Mouse (Mus musculus) left cerebral cortex, postnatal 14 days (tissue): ENCODE measurements around the gene Engase. TPM values are rescaled to one million over a fixed set of nuclear protein-coding genes. Genes with fewer than 3 reads are reported as not detected.

Source experiments
- DNase-seq, 2 experiments: peaks; one replicate each; pipeline ENCODE4 v3.0.0; 2021 to 2022; ENCODE audit warnings: low spot score in 2 of 2, mixed read lengths in 1 of 2
- intact Hi-C: fragments of 180-260 bp; cut with DNase I; formaldehyde crosslinking; loops from one replicate; pipeline ENCODE4 v1.15.1; 2025
- total RNA-seq, 2 experiments: library from RNA; stranded (reverse); gene quantifications; 2 replicates each; pipeline ENCODE4 v1.2.3; 2021

Gene Engase
- total RNA-seq, 2 experiments from 2014 or later: 13.3 to 13.6 TPM

DNA sequence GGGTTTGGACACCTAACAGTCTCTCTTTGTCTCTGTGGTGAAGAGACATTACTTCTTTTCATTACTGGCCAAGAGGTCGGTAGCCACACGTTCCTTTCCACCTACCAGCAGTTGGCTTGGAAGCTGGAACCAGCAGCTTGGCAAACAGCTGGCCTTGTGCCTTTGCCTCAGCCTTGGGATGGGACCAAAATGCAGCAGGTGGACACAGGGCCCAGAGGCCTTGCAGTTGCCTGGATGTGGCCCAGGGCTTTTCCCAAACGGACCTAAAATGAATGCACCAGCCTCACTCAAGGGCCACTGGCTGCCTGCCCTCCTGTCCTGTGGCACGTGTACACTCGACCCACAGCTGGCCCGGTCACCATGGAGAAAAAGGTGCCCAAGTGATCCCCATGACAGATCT, 25.4 kb upstream of the Engase start:
- intact Hi-C loops: loop anchor here (10.0 kb wide), 1 partner anchor 534 kb away; the partner anchor contains the start of gene Enpp7
- DNase-seq: no peak

- intact Hi-C loops: loop anchor here (10.0 kb wide), 1 partner anchor 532 kb away; the partner anchor contains the start of gene Enpp7
- no peak for DNase-seq
Observed at GRCm38 (mm10) chr11:118452955-118453354, 23.7 kb upstream of the Engase start.

DNA sequence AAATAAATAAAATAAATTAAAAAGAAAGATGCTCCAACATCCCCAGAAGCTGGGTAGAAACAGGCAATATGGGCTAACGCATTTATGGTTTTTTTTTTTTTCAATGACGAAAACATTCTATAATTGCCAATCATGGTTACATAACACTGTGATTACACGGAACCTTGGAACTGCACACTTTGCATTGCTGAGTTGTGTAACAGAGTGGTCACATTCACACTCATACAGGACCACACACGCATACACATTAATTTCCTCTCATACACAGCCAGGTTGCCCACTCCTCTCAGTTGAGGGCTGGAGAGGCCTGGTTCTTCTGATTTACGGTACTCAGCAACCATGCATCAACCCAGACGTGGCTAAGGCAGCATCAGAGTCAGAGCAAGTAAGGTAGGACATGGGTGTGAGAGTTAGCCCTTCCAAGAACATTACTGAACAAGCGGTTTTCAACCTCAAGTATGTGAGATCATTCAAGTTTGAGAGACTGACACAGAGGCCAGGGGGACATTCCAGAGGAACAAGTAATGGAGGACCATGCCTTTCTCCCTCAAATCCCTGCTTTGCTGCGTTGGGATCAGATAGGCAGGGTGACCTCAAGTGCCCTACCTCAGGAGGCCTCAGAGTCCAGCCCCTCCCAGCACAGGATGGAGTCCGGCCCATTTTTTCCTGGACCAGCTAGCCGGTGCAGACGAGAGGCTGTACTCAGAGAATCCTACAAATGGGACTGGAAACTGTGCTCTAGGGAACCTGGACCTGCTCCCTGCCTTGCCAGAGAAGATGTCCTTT, 22.6 kb upstream of the Engase start:
- intact Hi-C loops: loop anchor here (10.0 kb wide), 1 partner anchor 531 kb away; the partner anchor contains the start of gene Enpp7
- DNase-seq: no peak

DNA sequence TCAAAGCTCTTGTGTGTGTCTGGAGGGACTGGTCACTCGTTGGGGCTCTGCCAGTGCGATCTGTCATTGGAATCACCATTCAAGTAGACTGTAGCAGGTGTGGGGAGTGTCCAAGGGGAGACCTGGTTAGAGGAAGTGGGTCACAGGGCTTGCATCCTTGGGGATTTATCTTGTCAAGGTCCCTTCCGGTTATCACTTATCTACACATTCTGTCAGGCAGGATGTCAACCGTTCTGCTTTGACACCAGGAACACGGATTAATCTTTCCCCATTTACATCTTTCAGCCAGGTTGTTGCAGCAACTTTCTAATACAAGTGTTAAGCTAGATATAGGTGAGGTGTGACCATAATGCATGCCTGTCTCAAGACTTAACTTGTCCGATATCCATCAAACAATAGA, 20.8 kb upstream of the Engase start:
- intact Hi-C loops: loop anchor here (10.0 kb wide), 1 partner anchor 529 kb away; the partner anchor contains the start of gene Enpp7
- no peak for DNase-seq

- DNase-seq: peak; percentile 68 to 83
- intact Hi-C loops: loop anchor here (10.0 kb wide), 1 partner anchor 528 kb away; the partner anchor contains the start of gene Enpp7
Observed at GRCm38 (mm10) chr11:118456937-118457336, 19.7 kb upstream of the Engase start.

- DNase-seq: no peak
- intact Hi-C loops: loop anchor here (10.0 kb wide), 1 partner anchor 526 kb away; the partner anchor contains the start of gene Enpp7
Observed at GRCm38 (mm10) chr11:118459051-118459450, 17.6 kb upstream of the Engase start.

DNA sequence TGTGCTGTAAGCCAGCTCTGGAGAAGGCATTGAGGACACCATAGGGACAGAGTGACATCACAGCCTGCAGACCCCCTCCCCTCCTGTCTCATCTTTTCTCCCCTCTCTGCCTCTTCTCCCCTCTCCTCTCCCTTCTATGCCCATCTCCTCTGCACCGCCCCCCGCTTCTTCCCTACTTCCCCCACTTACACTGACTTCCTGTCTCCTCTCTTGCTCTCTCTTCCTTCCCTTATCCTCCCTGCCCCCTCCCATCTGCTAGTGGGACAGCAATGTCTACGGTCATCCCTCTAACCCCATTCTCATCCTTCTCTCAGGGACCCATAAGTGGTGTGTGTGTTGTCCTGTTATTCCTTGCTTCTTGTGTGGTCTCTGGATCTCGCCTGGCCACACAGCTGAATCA, 17.1 kb upstream of the Engase start:
- no peak for DNase-seq
- intact Hi-C loops: loop anchor here (10.0 kb wide), 1 partner anchor 525 kb away; the partner anchor contains the start of gene Enpp7

DNA sequence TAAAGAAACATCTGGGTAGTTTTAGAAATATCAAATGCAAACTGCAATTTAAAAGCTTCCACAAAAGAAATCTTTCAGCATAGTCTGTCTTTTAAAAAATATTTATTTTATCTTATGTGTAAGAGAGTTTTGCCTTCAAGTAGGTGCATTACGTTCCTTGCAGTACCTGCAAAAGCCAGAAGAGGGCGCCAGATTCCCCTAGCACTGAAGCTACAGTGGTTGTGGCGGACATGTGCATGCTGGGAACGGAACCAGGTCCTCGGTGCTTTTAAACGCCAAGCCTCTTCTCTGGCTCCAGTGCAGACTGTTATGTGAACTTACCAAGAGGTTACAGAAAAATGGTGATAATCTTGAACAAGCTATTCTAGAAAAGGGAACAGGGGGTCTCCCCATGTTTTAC, 16.3 kb upstream of the Engase start:
- intact Hi-C loops: no loop called here
- DNase-seq: no peak

- DNase-seq: no peak
- intact Hi-C loops: no loop called here
Observed at GRCm38 (mm10) chr11:118467441-118468035, 9.1 kb upstream of the Engase start.

GRCm38 (mm10) chr11:118469509-118470160, 7.0 kb upstream of the Engase start:
- intact Hi-C loops: no loop called here

DNA sequence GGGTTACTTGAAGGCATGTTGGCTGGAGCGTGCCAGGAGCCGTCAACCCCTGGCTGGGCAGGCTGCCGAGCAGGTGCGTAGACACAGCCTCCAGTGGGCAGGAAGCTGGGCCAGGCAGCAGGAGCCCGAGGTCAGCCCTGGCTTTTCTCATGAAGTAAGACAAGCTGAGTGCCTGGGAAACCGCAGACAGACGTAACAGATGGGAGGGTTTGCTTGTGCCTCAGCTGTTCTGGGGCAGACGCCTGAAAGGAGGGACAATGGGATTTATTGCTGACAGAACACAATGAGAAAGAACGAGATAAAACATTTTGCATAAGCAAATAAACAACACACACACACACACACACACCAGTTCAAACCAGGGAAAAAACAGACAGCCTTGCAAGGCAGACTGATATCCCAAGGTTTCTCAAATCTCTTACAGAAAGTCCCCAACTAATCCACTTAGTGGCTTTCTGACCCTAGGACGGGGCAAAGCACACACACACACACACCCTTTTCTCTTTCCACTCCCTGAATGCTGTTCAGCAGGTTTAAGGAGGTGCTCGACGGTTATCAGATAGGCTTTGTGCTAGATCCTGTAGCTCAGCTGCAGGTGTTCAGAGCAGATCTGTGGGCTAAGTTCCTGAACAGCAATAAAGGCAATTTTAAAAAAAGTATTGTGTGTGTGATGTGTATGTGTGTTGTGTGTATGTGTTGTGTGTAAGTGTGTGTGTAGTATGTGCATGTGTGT, 6.2 kb upstream of the Engase start:
- DNase-seq: no peak
- intact Hi-C loops: no loop called here

More at GRCm38 (mm10) chr11:118469509-118470160, 7.0 kb upstream of the Engase start:
- no peak for DNase-seq

DNA sequence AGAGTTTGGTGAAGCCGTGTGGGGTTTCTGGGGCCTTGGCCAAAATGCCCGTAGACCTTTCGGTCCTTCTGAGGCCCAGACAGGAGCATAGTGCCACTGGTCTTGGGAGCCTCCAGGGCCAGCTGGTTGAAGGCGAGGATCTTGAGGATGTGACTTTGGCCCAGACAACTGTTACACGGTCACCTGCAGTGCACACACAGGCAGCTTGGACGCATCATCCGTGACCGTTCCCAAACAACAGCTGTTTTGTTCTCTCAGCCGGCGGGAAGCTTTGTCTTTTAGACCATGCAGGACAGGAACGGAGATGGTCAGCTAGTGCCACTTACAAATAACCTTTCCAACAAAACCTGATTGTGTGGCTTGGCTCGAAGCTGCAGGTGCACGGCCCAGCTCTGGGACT, 5.0 kb upstream of the Engase start:
- no peak for DNase-seq
- intact Hi-C loops: no loop called here

GRCm38 (mm10) chr11:118473161-118473560, 3.5 kb upstream of the Engase start:
- DNase-seq: no peak
- intact Hi-C loops: no loop called here

DNA sequence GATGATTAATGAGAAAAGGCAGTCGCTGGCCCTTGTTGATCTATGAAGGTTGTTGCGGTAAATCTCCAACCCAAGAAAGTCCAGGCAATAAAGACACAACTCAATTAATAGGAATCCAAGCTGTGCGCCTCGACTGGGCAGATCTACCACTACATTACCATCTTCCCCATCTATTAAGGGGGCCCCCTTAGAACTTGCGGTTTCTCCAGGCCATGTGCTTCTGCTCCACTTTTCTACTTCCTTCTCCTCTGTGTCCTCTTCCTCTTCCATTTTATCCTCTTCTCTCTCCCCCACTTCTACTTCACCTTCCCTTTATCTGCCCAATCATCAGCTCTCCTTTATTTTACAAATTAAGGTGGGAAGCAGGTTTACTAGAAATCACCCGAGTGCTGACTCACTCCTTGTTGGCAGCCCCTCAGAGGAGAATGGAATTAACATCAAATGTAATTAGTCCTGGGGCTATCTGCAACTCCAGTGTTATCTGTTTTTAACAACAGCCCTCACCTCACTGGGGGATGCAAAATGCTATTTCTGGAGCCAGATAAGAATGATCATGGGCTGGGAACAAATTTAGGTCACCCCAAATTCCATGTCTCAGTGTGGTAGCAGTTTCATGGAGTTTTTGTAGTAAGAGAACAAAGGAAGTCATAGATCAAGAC, 2.7 kb upstream of the Engase start:
- intact Hi-C loops: no loop called here
- DNase-seq: no peak

- no peak for DNase-seq
- intact Hi-C loops: no loop called here
Observed at GRCm38 (mm10) chr11:118475496-118476083, 1.0 kb upstream of the Engase start.

GRCm38 (mm10) chr11:118479776-118480175, 3.1 kb downstream of the Engase start:
- intact Hi-C loops: no loop called here
- DNase-seq: no peak

- intact Hi-C loops: no loop called here
- DNase-seq: no peak
Observed at GRCm38 (mm10) chr11:118481231-118481630, 4.6 kb downstream of the Engase start.

DNA sequence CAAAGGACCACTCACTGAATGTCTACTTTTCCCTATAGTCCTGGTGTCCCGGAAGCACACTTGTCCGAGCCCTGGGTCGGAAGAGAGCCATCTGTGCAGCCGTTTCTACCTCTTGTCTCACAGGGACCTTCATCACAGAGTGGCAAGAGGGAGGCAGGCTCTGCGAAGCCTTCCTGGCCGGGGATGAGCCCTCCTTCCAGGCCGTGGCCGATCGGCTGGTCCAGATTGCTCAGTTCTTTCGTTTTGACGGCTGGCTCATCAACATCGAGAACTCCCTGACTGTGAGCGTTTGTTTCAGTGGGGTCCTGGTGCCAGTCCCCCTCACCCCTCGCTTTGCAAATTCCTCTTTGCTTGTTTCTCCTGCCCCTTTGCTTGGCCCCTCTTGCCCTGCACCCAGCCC, 5.1 kb downstream of the Engase start:
- intact Hi-C loops: no loop called here
- DNase-seq: no peak

DNA sequence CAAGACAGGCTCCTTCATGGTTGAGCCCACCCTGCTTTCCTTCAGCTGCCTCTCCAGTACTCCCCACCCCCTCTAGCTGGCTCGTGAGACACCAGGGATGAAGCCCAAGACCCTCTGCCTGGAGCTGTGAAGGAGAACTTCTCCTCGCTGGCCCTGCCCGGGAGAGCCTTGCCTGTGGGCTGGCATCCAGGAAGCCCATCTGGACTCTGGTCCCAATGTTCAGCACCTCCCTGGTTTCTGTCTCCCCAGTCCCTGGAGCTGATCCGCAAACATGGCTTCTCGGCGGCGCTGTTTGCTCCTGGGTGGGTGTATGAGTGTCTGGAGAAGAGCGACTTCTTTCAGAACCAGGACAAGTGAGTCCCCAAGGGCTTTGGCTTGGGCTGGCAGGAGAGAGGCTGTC, 7.5 kb downstream of the Engase start:
- intact Hi-C loops: no loop called here
- DNase-seq: no peak
